Comparison of ENCODE assay signal across 37 mouse cellular contexts in the genomic region with DNA sequence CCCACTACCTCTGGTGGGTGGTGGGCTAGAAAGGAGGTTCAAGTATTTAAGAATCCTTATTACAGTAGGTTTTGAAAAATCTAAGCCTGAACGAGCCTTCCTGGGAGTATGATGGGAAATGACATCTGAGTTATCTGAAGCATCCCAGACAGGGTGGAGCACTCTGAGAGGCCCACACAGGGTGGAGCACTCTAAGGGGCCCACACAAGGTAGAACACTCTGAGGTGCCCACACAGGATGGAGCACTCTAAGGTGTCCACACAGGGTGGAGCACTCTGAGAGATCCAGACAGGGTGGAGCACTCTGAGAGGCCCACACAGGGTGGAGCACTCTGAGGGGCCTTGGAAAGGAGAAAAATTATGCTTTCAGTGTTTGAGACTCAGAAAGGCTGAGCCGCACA. TPM values are rescaled to one million over a fixed set of nuclear protein-coding genes. Genes with fewer than 3 reads are reported as not detected.
DNase-seq lines count a peak whose midpoint lies in the region; ATAC-seq lines count a peak whose summit lies in the region.
"Had no signal": no experiment of that assay in that cellular context is flagged by ENCODE, and none has a peak within 500 bp of the region (broad histone marks: within the 10 kb centered on the region; RNA-seq: fewer than 3 reads in every experiment).

No protein-coding gene starts in this region.

- intact Hi-C loops in heart, postnatal 25 days (cut with DNase I): no loop called here

- WGBS in heart, embryonic 11.5 days (ENCODE audit: insufficient replicate concordance): 64% methylated on average over 2 of the region's 2 CpGs
- 50% methylated on average over 2 of the region's 2 CpGs for WGBS in liver, embryonic 15.5 days (ENCODE audit: insufficient replicate concordance)

- no peaks in the 10 kb centered on the region for H3K4me1 ChIP-seq in heart, embryonic 11.5 days (ENCODE audit: control insufficient read depth, insufficient read depth, low read length)
- H3K4me1 ChIP-seq in liver, embryonic 15.5 days (replicated peaks): peaks cover 19% of the 10 kb centered on the region
- H3K4me1 ChIP-seq: embryonic facial prominence, embryonic 13.5 days; heart, embryonic 13.5 days; intestine, embryonic 15.5 days had no signal

- no peak overlapping the region for H3K27ac ChIP-seq in heart, embryonic 11.5 days (ENCODE audit: low read depth, low read length)
- H3K27ac ChIP-seq in liver, embryonic 15.5 days (replicated peaks): 0 out of 2 replicates have a peak overlapping the region, but pooled peaks have one; percentile 31
- H3K27ac ChIP-seq: embryonic facial prominence, embryonic 13.5 days; heart, embryonic 13.5 days; hindbrain, postnatal 0 days; intestine, embryonic 15.5 days; midbrain, embryonic 12.5 days; neural tube, embryonic 12.5 days had no signal

- DNase-seq in heart, postnatal 25 days (ENCODE audit: low spot score): no peak
- peak; percentile 74 for DNase-seq in liver
- no peak for DNase-seq in left cerebral cortex, adult 18-20 months (ENCODE audit: low spot score in 2 of 2)
- DNase-seq in urinary bladder, adult 2 months (ENCODE audit: low spot score): no peak
- DNase-seq in urinary bladder, postnatal 36 days (ENCODE audit: low spot score in 2 of 2): no peak
- DNase-seq: adrenal gland, postnatal 10 days; cerebellum, adult 18-20 months; cerebellum, postnatal 10 days; gastrocnemius, postnatal 14 days; heart, adult 18-20 months; heart, postnatal 10 days; kidney, adult 2 months; kidney, postnatal 36 days; layer of hippocampus, postnatal 36 days; lung, postnatal 36 days; thymus, adult 18-20 months; thymus, postnatal 25 days had no signal

- H3K4me3 ChIP-seq in heart, embryonic 11.5 days (ENCODE audit: low read depth, low read length): no peak overlapping the region
- H3K4me3 ChIP-seq in liver, embryonic 15.5 days (replicated peaks): no peak overlapping the region
- H3K4me3 ChIP-seq: embryonic facial prominence, embryonic 13.5 days; erythroblast, embryonic 14.5 days; heart, embryonic 13.5 days; intestine, embryonic 15.5 days; midbrain, embryonic 12.5 days; myocyte; neural tube, embryonic 12.5 days had no signal

- no peak overlapping the region for H3K9ac ChIP-seq in heart, embryonic 11.5 days (ENCODE audit: low read depth, low read length)
- no peak overlapping the region for H3K9ac ChIP-seq in liver, embryonic 15.5 days
- H3K9ac ChIP-seq: embryonic facial prominence, embryonic 13.5 days; heart, embryonic 13.5 days; intestine, embryonic 15.5 days; midbrain, embryonic 12.5 days; neural tube, embryonic 12.5 days had no signal

- H3K4me2 ChIP-seq in heart, embryonic 11.5 days: no peak overlapping the region
- peak overlapping the region; percentile 16; the same call in 1 of the 2 replicates for H3K4me2 ChIP-seq in liver, embryonic 15.5 days
- H3K4me2 ChIP-seq: embryonic facial prominence, embryonic 13.5 days; heart, embryonic 13.5 days; intestine, embryonic 15.5 days; midbrain, embryonic 12.5 days; neural tube, embryonic 12.5 days had no signal

- H3K9me3 ChIP-seq in heart, embryonic 11.5 days (replicated peaks; ENCODE audit: control insufficient read depth, low read length): no peaks in the 10 kb centered on the region
- no peaks in the 10 kb centered on the region for H3K9me3 ChIP-seq in liver, embryonic 15.5 days (replicated peaks)
- H3K9me3 ChIP-seq: embryonic facial prominence, embryonic 13.5 days; G1E; heart, embryonic 13.5 days; intestine, embryonic 15.5 days; midbrain, embryonic 12.5 days; neural tube, embryonic 12.5 days had no signal

- H3K27me3 ChIP-seq in heart, embryonic 11.5 days (ENCODE audit: control insufficient read depth, insufficient read depth, low read length): peaks cover 52% of the 10 kb centered on the region
- H3K27me3 ChIP-seq in liver, embryonic 15.5 days: peaks cover 92% of the 10 kb centered on the region

- ATAC-seq in heart, embryonic 11.5 days (replicated peaks; ENCODE audit: insufficient number of reproducible peaks, low FRiP score, low TSS enrichment): 0 out of 2 replicates have a peak, but pooled peaks have one; percentile 57
- ATAC-seq in liver, embryonic 15.5 days (ENCODE audit: insufficient read depth): peak; percentile 99
- ATAC-seq: forebrain, embryonic 14.5 days; hindbrain, postnatal 0 days; intestine, embryonic 15.5 days had no signal

- H3K36me3 ChIP-seq in heart, embryonic 11.5 days (ENCODE audit: control insufficient read depth, insufficient read depth, low read length): no peaks in the 10 kb centered on the region
- no peaks in the 10 kb centered on the region for H3K36me3 ChIP-seq in liver, embryonic 15.5 days (replicated peaks)
- H3K36me3 ChIP-seq: embryonic facial prominence, embryonic 13.5 days; G1E; heart, embryonic 13.5 days; intestine, embryonic 15.5 days; midbrain, embryonic 12.5 days; neural tube, embryonic 12.5 days had no signal

RNA-seq across cellular contexts. Expression of a gene that starts 42.3 kb away (rescaled TPM):
- polyA plus RNA-seq in heart, embryonic 11.5 days (2014; fragmentation: Nextera tagmentation; extraction: Ambion mirVana): 27.1 and 28.2 TPM in 2 replicates
- total RNA-seq in heart, postnatal 25 days (2021): 10 to 100 TPM; 16.0 to 16.6 TPM
- polyA plus RNA-seq in liver, embryonic 15.5 days (2015; fragmentation: Nextera tagmentation; extraction: Ambion mirVana): 12.0 and 12.2 TPM in 2 replicates
- 10 to 100 TPM; 51.7 to 53.7 TPM for total RNA-seq in left cerebral cortex, adult 18-20 months (2021)
- 30.1 and 33.5 TPM in 2 replicates for polyA plus RNA-seq in urinary bladder, adult 2 months (2012; rRNA removed)

RNA-seq across cellular contexts. Expression of a gene that starts 42.5 kb away (rescaled TPM):
- 0.06 TPM in 1 of 2 replicates, not detected in the other for polyA plus RNA-seq in heart, embryonic 11.5 days (2014; fragmentation: Nextera tagmentation; extraction: Ambion mirVana)
- total RNA-seq in heart, postnatal 25 days (2021): not detected
- polyA plus RNA-seq in liver, embryonic 15.5 days (2015; fragmentation: Nextera tagmentation; extraction: Ambion mirVana): not detected in 2 replicates
- 10 to 100 TPM; 13.9 to 14.1 TPM for total RNA-seq in left cerebral cortex, adult 18-20 months (2021)
- not detected in 2 replicates for polyA plus RNA-seq in urinary bladder, adult 2 months (2012; rRNA removed)
- total RNA-seq: adrenal gland, postnatal 10 days; common myeloid progenitor, adult 5-6 weeks; G1E; gastrocnemius, postnatal 14 days; heart, adult 18-20 months; heart, postnatal 10 days; liver, adult 2 months; megakaryocyte, adult 5-6 weeks had no signal
- polyA plus RNA-seq: erythroblast, embryonic 14.5 days; G1E; heart, embryonic 13.5 days; hindbrain, postnatal 0 days; intestine, embryonic 15.5 days; kidney, adult 2 months; kidney, embryonic 16.5 days; limb, embryonic 11.5 days; liver, adult 2 months; lung, embryonic 16.5 days; myocyte; neural tube, embryonic 12.5 days; small intestine, adult 2 months; stomach, embryonic 16.5 days had no signal
